In genomic region chr2:32863317-32863716, GRCm38 (mm10) we compare ENCODE assay signal across 23 mouse cellular contexts. TPM values are rescaled to one million over a fixed set of nuclear protein-coding genes. Genes with fewer than 3 reads are reported as not detected.
DNase-seq lines count a peak whose midpoint lies in the region; ATAC-seq and TF ChIP-seq lines count a peak whose summit lies in the region.
"Had no signal": no experiment of that assay in that cellular context is flagged by ENCODE, and none has a peak within 500 bp of the region (broad histone marks: within the 10 kb centered on the region; RNA-seq: fewer than 3 reads in every experiment).

No protein-coding gene starts in this region.

- WGBS in lung, postnatal 0 days = 66% methylated on average over 3 of the region's 3 CpGs
- 92% methylated on average over 3 of the region's 3 CpGs for WGBS in hindbrain, postnatal 0 days

- no peak overlapping the region for H3K9ac ChIP-seq in lung, postnatal 0 days (replicated peaks; ENCODE audit: low read depth)
- no peak overlapping the region for H3K9ac ChIP-seq in hindbrain, postnatal 0 days (replicated peaks; ENCODE audit: low read length)
- H3K9ac ChIP-seq: embryonic facial prominence, embryonic 12.5 days; forebrain, embryonic 13.5 days; forebrain, embryonic 15.5 days; forebrain, postnatal 0 days had no signal

- H3K79me2 ChIP-seq in C2C12 (ENCODE audit: control insufficient read depth, insufficient read depth) = no peaks in the 10 kb centered on the region

- no peak for TF ChIP-seq EP300 in lung, postnatal 0 days (IDR thresholded peaks at IDR 0.05)

- no peak overlapping the region for H3ac ChIP-seq in C2C12 (ENCODE audit: control insufficient read depth, insufficient read length, low read depth)

- no peak overlapping the region for H3K27ac ChIP-seq in lung, postnatal 0 days (ENCODE audit: low read length)
- peak overlapping the region; percentile 72 for H3K27ac ChIP-seq in bone marrow macrophage, adult 2 months (ENCODE audit: insufficient read depth, low read depth, low read length)
- H3K27ac ChIP-seq in hindbrain, postnatal 0 days = no peak overlapping the region
- H3K27ac ChIP-seq: embryonic facial prominence, embryonic 10.5 days; embryonic facial prominence, embryonic 12.5 days; forebrain, embryonic 13.5 days; forebrain, embryonic 15.5 days had no signal

- H3K4me1 ChIP-seq in lung, postnatal 0 days (ENCODE audit: insufficient read depth, low read depth, low read length) = peaks cover 2% of the 10 kb centered on the region; the same call in 1 of the 2 replicates
- peaks cover 31% of the 10 kb centered on the region for H3K4me1 ChIP-seq in bone marrow macrophage, adult 2 months (ENCODE audit: control insufficient read depth, insufficient read depth, low read length)
- no peaks in the 10 kb centered on the region for H3K4me1 ChIP-seq in hindbrain, postnatal 0 days (ENCODE audit: insufficient read depth, low read length)
- H3K4me1 ChIP-seq: embryonic facial prominence, embryonic 12.5 days; forebrain, embryonic 13.5 days; forebrain, embryonic 15.5 days had no signal

- TF ChIP-seq CTCF in lung, postnatal 0 days (IDR thresholded peaks at IDR 0.05) = no peak
- TF ChIP-seq CTCF in C2C12 (IDR thresholded peaks at IDR 0.05; ENCODE audit: control insufficient read depth, insufficient read depth, insufficient read length) = no peak
- no peak for TF ChIP-seq CTCF in bone marrow macrophage, adult 2 months (IDR thresholded peaks at IDR 0.05; ENCODE audit: low read depth, low read length)
- no peak for TF ChIP-seq CTCF in hindbrain, postnatal 0 days (IDR thresholded peaks at IDR 0.05; ENCODE audit: low read depth)

- H3K79me3 ChIP-seq in C2C12 (ENCODE audit: low read depth) = no peaks in the 10 kb centered on the region

- no peaks in the 10 kb centered on the region for H3K9me3 ChIP-seq in lung, postnatal 0 days (ENCODE audit: low read length)
- no peaks in the 10 kb centered on the region for H3K9me3 ChIP-seq in hindbrain, postnatal 0 days (ENCODE audit: low read length)
- H3K9me3 ChIP-seq: embryonic facial prominence, embryonic 10.5 days; embryonic facial prominence, embryonic 12.5 days; forebrain, embryonic 13.5 days; forebrain, embryonic 15.5 days had no signal

- H3K36me3 ChIP-seq in lung, postnatal 0 days (ENCODE audit: insufficient read depth, low read length) = no peaks in the 10 kb centered on the region
- no peaks in the 10 kb centered on the region for H3K36me3 ChIP-seq in C2C12 (ENCODE audit: control insufficient read depth, insufficient read depth)
- no peaks in the 10 kb centered on the region for H3K36me3 ChIP-seq in hindbrain, postnatal 0 days (ENCODE audit: insufficient read depth, low read length)
- H3K36me3 ChIP-seq: embryonic facial prominence, embryonic 10.5 days; embryonic facial prominence, embryonic 12.5 days; forebrain, embryonic 15.5 days had no signal

- H3K4me3 ChIP-seq in lung, postnatal 0 days (ENCODE audit: low read depth, low read length) = no peak overlapping the region
- no peak overlapping the region for H3K4me3 ChIP-seq in C2C12 (ENCODE audit: insufficient read depth, poor library complexity, severe bottlenecking)
- H3K4me3 ChIP-seq in bone marrow macrophage, adult 2 months (ENCODE audit: insufficient read depth, low read length) = no peak overlapping the region
- no peak overlapping the region for H3K4me3 ChIP-seq in hindbrain, postnatal 0 days (ENCODE audit: low read length)
- H3K4me3 ChIP-seq: embryonic facial prominence, embryonic 10.5 days; embryonic facial prominence, embryonic 12.5 days; forebrain, embryonic 13.5 days; forebrain, embryonic 15.5 days had no signal

- no peak overlapping the region for H3K4me2 ChIP-seq in lung, postnatal 0 days (replicated peaks; ENCODE audit: low read depth, low read length)
- H3K4me2 ChIP-seq in hindbrain, postnatal 0 days (ENCODE audit: low read depth, low read length) = no peak overlapping the region
- H3K4me2 ChIP-seq: embryonic facial prominence, embryonic 12.5 days; forebrain, embryonic 13.5 days; forebrain, embryonic 15.5 days had no signal

- no peak for TF ChIP-seq POLR2A in bone marrow macrophage, adult 2 months (IDR thresholded peaks at IDR 0.05; ENCODE audit: borderline replicate concordance, low read depth, low read length)

- no peak for ATAC-seq in lung, postnatal 0 days
- no peak for ATAC-seq in hindbrain, postnatal 0 days
- ATAC-seq: activated CD4-positive, CD25-positive, alpha-beta regulatory T cell, adult 4 months; forebrain, embryonic 13.5 days; forebrain, embryonic 15.5 days; forebrain, postnatal 0 days; Patski had no signal

- DNase-seq in lung, postnatal 0 days (ENCODE audit: low spot score) = peak; percentile 7
- DNase-seq in lung, postnatal 25 days (ENCODE audit: low spot score) = no peak
- DNase-seq in thymus, postnatal 4 days = no peak
- no peak for DNase-seq in right cerebral cortex, adult 2 months (ENCODE audit: low spot score in 2 of 2)
- DNase-seq in hindbrain, postnatal 0 days (ENCODE audit: low spot score) = no peak
- DNase-seq: adrenal gland, adult 8-10 months; adrenal gland, postnatal 14 days; adrenal gland, postnatal 36 days; B cell, adult 2 months; cerebellum, adult 11 months; cerebellum, adult 18-20 months; cerebellum, adult 8-10 months; cerebellum, adult 9-11 months; cerebellum, postnatal 14 days; forebrain, postnatal 0 days had no signal

- no peaks in the 10 kb centered on the region for H3K27me3 ChIP-seq in lung, postnatal 0 days (replicated peaks; ENCODE audit: insufficient read depth, low read length)
- no peaks in the 10 kb centered on the region for H3K27me3 ChIP-seq in C2C12 (ENCODE audit: control insufficient read depth, insufficient read depth, insufficient read length)
- H3K27me3 ChIP-seq in hindbrain, postnatal 0 days (ENCODE audit: insufficient read depth, low read length) = no peaks in the 10 kb centered on the region
- H3K27me3 ChIP-seq: embryonic facial prominence, embryonic 12.5 days; forebrain, embryonic 13.5 days; forebrain, embryonic 15.5 days; Patski had no signal

TF ChIP-seq in C2C12, 6 proteins besides CTCF, POLR2A, EP300 and RAD21:
- TF ChIP-seq CEBPB (IDR thresholded peaks at IDR 0.05; ENCODE audit: low read depth) (peak; percentile 22), FOSL1 (IDR thresholded peaks at IDR 0.05; ENCODE audit: insufficient read depth, low read length, poor library complexity, severe bottlenecking) (no peak)

RNA-seq across cellular contexts. Expression of gene Fam129b, which starts 12.6 kb away (rescaled TPM):
- polyA plus RNA-seq in lung, postnatal 0 days (2015; fragmentation: Nextera tagmentation; extraction: Ambion mirVana) = 121 and 150 TPM in 2 replicates
- 294 TPM for polyA plus RNA-seq in C2C12 (2012; fragmentation: generic; extraction: Trizol)
- polyA plus RNA-seq in bone marrow macrophage, adult 2 months (2012; ENCODE audit: insufficient read depth, insufficient read length, missing spikeins) = 78.3 and 90.1 TPM in 2 replicates
- total RNA-seq in hindbrain, postnatal 0 days (2014; rRNA removed) = 49.8 and 52.7 TPM in 2 replicates
- polyA plus RNA-seq in hindbrain, postnatal 0 days (2015; fragmentation: Nextera tagmentation; extraction: Ambion mirVana) = 20.8 and 23.5 TPM in 2 replicates

RNA-seq across cellular contexts. Expression of gene Stxbp1, which starts 16.3 kb away (rescaled TPM):
- 22.2 and 22.4 TPM in 2 replicates for polyA plus RNA-seq in lung, postnatal 0 days (2015; fragmentation: Nextera tagmentation; extraction: Ambion mirVana)
- 28.7 TPM for polyA plus RNA-seq in C2C12 (2012; fragmentation: generic; extraction: Trizol)
- polyA plus RNA-seq in bone marrow macrophage, adult 2 months (2012; ENCODE audit: insufficient read depth, insufficient read length, missing spikeins) = 17.1 and 17.7 TPM in 2 replicates
- total RNA-seq in hindbrain, postnatal 0 days (2014; rRNA removed) = 142 and 149 TPM in 2 replicates
- 318 and 348 TPM in 2 replicates for polyA plus RNA-seq in hindbrain, postnatal 0 days (2015; fragmentation: Nextera tagmentation; extraction: Ambion mirVana)

Comparison
In these comparisons a context has a peak if more than half of its experiments do, and no peak if none do; other contexts are left out.
1. RNA of gene Stxbp1, which starts 16.3 kb away (polyA plus RNA-seq): 318 to 348 TPM in hindbrain, postnatal 0 days; 28.7 TPM in C2C12 (single experiment), 22.2 to 22.4 TPM in lung, postnatal 0 days and 17.1 to 17.7 TPM in bone marrow macrophage, adult 2 months; every median in the first group is over 10 times any median in the second.